Mouse (Mus musculus): ENCODE data around the gene Slc17a4.

The Slc17a4 gene

DNA sequence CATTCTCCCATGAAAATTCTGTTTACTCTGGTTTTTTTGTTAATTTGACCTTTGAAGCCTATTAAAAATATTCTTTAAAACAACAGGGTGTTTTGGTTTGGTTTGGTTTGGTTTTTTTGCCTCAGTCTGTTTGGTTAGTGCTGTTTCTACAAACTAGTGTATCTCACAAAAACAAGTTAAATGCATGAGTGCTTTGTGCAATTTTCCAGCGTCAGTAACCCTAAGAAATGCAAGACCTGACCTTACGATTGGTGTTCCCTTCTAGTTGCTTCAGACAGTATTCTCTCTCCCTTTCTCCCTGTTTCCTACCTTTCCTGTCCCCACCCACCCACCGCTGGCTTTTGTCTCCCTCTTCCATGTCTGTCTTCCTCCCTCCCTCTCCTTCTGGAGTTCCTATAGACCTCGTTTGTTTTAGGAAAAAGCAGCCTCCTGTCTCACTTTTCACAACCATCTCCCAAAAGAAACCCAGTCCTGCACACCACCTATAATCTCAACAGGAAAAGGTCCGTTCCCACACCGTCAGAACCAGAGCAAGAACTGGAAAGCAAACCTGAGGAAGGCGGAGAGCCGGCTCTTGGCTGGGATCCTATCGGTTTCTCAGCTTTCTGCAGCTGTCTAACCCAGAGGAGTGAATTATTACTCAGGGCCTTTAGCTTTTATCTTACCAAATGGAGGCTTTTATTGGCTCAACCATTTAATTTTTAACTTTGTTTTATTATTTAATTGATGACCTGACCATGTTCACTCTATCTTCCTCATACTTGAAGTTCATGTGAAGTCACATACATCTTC, at the start of gene Slc17a4:
Slc17a4 (minus strand) TSS at position 634 of the 792 bp plus-strand sequence.
- DNase-seq: peak; percentile 65

DNA sequence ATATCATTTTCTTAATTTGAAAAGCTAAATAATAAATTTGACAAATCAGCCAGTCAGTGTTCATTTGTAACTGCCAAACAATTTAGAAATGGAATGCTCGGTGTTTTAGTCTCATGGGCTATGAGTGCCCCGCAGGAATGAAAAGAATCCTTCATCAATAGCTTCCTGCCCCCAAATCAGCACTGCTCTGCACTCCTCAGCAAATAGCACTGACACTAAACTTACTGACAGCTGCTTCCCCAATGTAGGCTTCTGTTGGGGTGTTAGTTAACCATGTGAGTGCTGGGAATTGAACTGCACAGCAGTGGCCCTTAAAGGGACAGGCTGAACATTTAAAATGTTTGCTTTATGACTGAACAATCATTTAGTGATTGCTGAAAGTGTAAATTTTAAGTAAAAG, 45.0 kb upstream of the Slc17a4 start:
- DNase-seq: no peak

DNA sequence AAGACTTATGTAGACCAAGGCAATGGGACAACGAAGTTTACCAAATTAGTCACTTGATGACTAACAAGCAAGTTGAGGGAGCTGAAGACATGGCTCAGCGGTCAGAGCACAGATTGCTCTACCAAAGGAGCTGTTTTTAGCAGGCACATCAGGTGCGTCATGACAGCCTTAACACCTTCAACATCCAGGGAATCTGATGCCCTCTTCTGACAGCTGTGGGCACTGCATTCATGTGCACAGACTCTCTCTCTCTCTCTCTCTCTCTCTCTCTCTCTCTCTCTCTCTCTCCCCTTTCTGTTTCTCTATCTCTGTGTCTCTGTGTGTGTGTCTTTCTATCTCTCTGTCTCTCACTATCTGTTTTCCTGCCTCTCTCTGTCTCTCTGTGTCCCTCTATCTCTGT, 36.1 kb upstream of the Slc17a4 start:
- peak; percentile 65 for DNase-seq

GRCm38 (mm10) chr13:23949484-23950246, 34.9 kb upstream of the Slc17a4 start:
- DNase-seq: no peak

DNA sequence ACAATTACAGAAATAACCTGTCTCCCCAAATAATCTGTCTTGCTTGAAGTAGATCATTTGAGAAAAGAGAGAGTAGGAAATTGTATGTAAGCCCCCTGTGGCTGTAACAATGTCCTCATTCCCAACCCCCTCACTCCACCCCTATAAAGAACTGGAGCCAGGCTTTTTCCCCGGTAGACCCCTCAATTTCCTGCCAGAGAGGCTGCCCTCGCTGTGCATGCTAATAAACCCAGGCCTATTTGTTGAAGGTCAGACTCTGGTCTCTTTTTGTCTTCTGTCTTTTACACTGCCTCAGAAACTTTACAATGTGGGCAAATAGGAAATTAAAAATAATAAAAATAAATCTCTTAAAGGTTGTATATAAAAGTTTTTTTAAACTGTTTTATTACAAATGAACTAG, 31.4 kb upstream of the Slc17a4 start:
- DNase-seq: no peak

- no peak for DNase-seq
Observed at GRCm38 (mm10) chr13:23942861-23943260, 28.1 kb upstream of the Slc17a4 start.

DNA sequence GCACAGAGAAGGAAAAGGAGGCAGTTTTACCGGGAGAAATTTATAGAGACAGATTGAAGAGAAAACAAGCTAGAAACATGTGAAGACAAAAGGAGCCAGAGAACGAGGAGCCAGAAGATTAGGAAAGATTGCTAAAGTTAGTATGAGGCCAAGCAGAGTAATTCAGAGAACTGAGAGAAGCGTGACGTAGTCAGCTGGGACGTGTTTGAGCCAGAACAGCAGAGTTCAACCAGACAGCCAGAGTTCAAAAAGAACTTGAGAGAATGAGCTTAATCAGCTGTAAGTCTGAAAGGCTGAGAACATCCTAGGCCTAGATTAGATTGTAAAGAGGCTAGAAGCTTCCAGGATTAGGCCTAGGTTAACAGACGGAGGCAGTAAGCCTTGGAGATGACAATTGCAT, 25.5 kb upstream of the Slc17a4 start:
- peak; percentile 40 for DNase-seq

GRCm38 (mm10) chr13:23938699-23939098, 23.9 kb upstream of the Slc17a4 start:
- peak; percentile 44 for DNase-seq

GRCm38 (mm10) chr13:23934211-23934520, 19.4 kb upstream of the Slc17a4 start, which contains the start of gene Hist1h2aa:
Gene Hist1h2aa (plus strand): TSS chr13:23934462.
- DNase-seq: no peak

- no peak for DNase-seq
Observed at GRCm38 (mm10) chr13:23933421-23934210, 18.8 kb upstream of the Slc17a4 start, which contains the start of gene Hist1h2ba. Gene Hist1h2ba (minus strand): TSS chr13:23934156.

GRCm38 (mm10) chr13:23930904-23931303, 16.1 kb upstream of the Slc17a4 start:
- DNase-seq: no peak

DNA sequence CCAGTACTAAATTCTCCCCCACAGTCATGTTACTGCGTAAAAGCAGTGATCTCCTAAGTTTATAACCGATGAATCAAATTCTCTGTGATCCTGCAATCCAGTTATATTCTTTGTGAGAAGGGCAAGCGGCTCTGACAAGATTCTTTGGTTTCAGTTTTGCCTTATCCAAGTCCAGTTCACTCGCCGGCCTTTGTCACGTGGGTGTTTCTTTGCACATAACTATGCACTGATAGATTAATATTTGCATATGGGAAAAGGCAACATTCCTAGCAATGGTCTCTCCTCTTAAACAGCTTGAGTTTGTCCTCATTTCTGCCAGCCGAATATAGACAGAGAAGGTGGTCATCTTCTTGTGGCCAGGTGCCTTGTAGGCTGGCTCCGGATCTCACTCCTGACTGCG, 15.7 kb upstream of the Slc17a4 start:
- no peak for DNase-seq

DNA sequence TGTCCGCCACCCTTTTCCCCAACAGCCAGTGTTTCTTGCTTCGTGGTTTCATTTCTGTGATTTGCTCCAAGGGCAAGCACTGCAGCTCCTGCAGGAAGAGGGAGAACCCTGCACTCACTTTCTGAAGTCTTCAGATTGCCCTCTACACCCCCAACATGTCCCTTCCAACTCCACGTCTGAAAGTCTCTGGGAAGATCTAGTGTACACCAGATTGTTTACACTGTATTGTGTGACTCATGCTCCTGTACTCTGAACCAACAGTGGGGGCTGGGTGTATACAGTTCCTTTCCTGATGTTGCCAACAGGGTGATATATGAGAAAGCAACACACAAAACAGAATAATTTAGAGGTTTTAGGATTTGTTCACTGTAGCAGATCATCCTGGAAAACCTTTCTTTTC, 13.8 kb upstream of the Slc17a4 start:
- no peak for DNase-seq

DNA sequence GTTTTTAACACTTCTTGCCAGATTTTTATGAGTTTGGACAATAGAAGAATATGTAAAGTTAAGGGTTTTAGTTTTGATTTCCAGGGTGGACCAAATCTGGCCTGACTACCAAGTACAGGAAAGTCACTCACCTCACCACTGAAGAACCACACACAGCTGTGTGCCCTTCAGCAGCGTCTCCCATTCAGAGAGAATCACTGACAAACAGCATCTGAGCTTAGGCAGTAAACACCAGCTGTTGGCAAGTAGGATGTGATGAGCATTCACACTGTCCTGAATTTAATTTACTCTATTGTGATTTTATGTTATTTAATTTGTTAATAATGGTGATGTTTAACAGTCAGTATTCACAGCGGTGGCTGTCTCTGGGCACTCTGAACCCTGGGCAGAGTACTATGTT, 11.0 kb upstream of the Slc17a4 start:
- no peak for DNase-seq

GRCm38 (mm10) chr13:23917674-23918073, 2.9 kb upstream of the Slc17a4 start:
- peak; percentile 64 for DNase-seq

GRCm38 (mm10) chr13:23916132-23916531, 1.3 kb upstream of the Slc17a4 start:
- DNase-seq: no peak

GRCm38 (mm10) chr13:23913791-23914306, 960 bp downstream of the Slc17a4 start:
- DNase-seq: peak; percentile 38

GRCm38 (mm10) chr13:23911335-23911734, 3.5 kb downstream of the Slc17a4 start:
- DNase-seq: no peak

- DNase-seq: no peak
Observed at GRCm38 (mm10) chr13:23910121-23910520, 4.7 kb downstream of the Slc17a4 start.

GRCm38 (mm10) chr13:23906906-23907305, 7.9 kb downstream of the Slc17a4 start:
- no peak for DNase-seq

- peak; percentile 58 for DNase-seq
Observed at GRCm38 (mm10) chr13:23898242-23898641, 16.6 kb downstream of the Slc17a4 start.

DNA sequence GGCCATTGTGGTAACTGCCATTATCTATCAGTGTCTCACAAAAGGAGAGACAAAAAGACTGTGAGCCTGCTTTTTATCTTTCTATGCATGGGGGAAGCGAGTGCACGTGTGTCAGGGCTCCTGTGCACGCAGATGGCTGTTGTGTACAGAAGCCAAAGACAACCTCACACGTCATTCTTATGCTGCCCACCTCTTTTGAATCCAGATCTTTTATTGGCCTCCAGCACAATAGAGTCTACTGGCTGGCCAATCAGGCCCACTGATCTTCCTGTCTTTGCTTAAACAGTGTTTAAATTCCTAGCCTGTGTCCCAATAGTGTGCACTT, 21.6 kb downstream of the Slc17a4 start:
- DNase-seq: no peak

DNA sequence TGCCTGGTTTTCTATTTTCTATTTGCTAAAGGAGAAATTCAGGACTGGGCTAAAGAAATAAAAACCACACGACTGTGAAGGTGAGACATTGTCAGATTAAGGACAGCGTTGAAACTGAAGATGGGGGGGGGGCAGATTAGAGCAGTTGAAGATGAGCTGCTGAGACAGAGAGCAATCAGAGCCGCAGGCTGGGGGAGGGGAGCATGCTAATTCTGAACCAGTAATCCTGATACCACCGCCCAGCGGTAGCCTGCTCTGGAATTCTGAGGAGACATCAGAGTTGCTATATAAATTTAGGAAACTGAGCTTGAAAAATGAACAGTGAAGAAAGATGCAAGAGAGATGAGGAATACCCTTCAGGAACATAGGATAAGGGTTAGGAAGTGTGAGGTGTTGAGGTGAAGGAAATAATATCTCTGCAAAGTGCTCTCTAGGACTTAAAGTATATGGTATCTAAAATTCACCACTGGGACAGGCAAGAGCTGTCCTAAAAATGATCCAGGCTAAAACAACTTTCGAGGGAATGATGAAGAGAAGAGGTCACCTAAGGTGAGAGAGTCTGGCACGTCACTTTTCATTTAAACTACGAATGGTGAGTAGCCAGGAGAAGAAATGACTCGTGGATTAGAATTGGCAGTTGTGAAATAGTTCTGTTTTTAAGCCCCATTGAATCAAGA, 22.1 kb downstream of the Slc17a4 start:
- no peak for DNase-seq

Measured in kidney, adult 9 months (tissue).